Mouse (Mus musculus) olfactory bulb, adult 2 months (tissue): ENCODE data around the gene Slc35e2.

Experiments
- CTCF ChIP-seq: fragments of 200-500 bp; IDR thresholded peaks from 2 replicates; pipeline ENCODE4 v1.5.1; 2012; ENCODE audit warnings: low read depth, mild to moderate bottlenecking, low read length, moderate library complexity; ENCODE audit not compliant: insufficient read depth
- POLR2A ChIP-seq: fragments of 200-500 bp; IDR thresholded peaks from 2 replicates; pipeline ENCODE4 v1.6.1; 2012; ENCODE audit warnings: mild to moderate bottlenecking, low read depth, low read length, moderate library complexity; ENCODE audit not compliant: insufficient read depth

DNA sequence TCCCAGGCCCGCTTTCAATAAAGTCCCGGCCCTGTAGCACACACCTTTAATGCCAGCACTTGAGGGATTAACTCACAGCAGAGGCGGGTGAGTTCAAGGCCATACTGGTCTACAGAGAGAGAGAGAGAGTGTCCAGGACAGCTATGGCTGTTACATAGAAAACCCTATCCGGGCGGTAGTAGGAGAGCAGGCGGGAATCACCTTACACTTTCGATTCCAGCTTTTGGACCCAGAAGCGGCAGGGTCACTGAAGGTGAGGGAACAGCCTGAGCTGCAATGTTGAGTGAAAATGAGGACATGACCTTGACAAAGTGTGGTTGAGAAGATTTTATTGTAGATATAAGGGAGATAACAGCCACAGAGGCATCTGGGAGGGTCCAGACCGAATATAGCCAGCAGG is 27.3 kb upstream of the Slc35e2 start:
- TF ChIP-seq CTCF (no peak), POLR2A (no peak)
